26 mouse cellular contexts compared by ENCODE assay signal in the genomic region with DNA sequence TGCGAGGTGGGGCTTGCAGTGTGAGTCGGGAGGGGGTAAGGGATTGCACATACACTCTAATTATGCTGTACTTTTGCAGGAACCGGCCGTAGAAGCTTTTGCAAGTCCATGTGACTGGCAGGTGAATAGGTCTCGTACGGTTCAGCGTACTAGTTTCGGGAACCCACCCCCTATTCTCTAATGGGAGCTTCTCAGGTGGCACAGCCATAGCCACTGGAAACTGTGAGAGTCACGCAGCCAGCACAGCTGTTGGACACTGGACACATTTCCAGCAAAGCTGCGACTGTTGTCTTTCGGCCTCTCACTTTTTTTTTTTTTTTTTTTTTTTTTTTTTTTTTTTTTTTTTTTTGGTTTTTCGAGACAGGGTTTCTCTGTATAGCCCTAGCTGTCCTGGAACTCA. TPM values are rescaled to one million over a fixed set of nuclear protein-coding genes. Genes with fewer than 3 reads are reported as not detected.
DNase-seq lines count a peak whose midpoint lies in the region; ATAC-seq and TF ChIP-seq lines count a peak whose summit lies in the region.
"Had no signal": no experiment of that assay in that cellular context is flagged by ENCODE, and none has a peak within 500 bp of the region (broad histone marks: within the 10 kb centered on the region; RNA-seq: fewer than 3 reads in every experiment).

No protein-coding gene starts in this region.

- no peak for ATAC-seq in neural tube, embryonic 11.5 days (ENCODE audit: insufficient read depth, low FRiP score, low TSS enrichment)
- no peak for ATAC-seq in neural tube, embryonic 15.5 days (ENCODE audit: low FRiP score)
- ATAC-seq: activated CD4-positive, CD25-positive, alpha-beta regulatory T cell, adult 4 months; CD4-positive, CD25-positive, alpha-beta regulatory T cell, adult 4 months; Patski had no signal

- DNase-seq in neural tube, embryonic 11.5 days (ENCODE audit: low spot score), result peak; percentile 9
- peak; percentile 71 for DNase-seq in CH12.LX (ENCODE audit: extremely low read depth)
- no peak for DNase-seq in MEL (ENCODE audit: low read depth, low spot score)
- DNase-seq in thymus, adult 18-20 months, result no peak
- DNase-seq in layer of hippocampus, adult 2 months (ENCODE audit: low spot score in 2 of 2), result no peak
- DNase-seq: adrenal gland, adult 2 months; adrenal gland, adult 8-10 months; adrenal gland, postnatal 10 days; adrenal gland, postnatal 14 days; adrenal gland, postnatal 25 days; adrenal gland, postnatal 36 days; B cell, adult 2 months; cerebellum, adult 11 months; cerebellum, adult 11-12 months; cerebellum, adult 18-20 months; cerebellum, adult 2 months; cerebellum, adult 8-10 months had no signal

- H3K79me2 ChIP-seq in CH12.LX (replicated peaks; ENCODE audit: control insufficient read depth, extremely low read depth, insufficient read depth, poor library complexity, severe bottlenecking) (no peaks in the 10 kb centered on the region), MEL (ENCODE audit: control insufficient read depth, insufficient read depth, low read length, poor library complexity) (peaks cover 2% of the 10 kb centered on the region; the same call in 1 of the 2 replicates)

- H3K4me3 ChIP-seq in neural tube, embryonic 11.5 days (ENCODE audit: low read depth, low read length), result no peak overlapping the region
- no peak overlapping the region for H3K4me3 ChIP-seq in neural tube, embryonic 15.5 days (replicated peaks)
- H3K4me3 ChIP-seq in CH12.LX (replicated peaks in 1 of 3; ENCODE audit: low read depth in 2 of 3, low read length in 2 of 3, poor library complexity in 1 of 3), result no peak overlapping the region
- no peak overlapping the region for H3K4me3 ChIP-seq in MEL (ENCODE audit: control insufficient read depth in 1 of 2, insufficient read depth in 1 of 2, low read depth in 2 of 2, low read length in 2 of 2)
- H3K4me3 ChIP-seq in layer of hippocampus, adult 2 months, result no peak overlapping the region

- no peak for TF ChIP-seq CTCF in CH12.LX (conservative IDR thresholded peaks at IDR 0.05 in 1 of 2, IDR thresholded peaks at IDR 0.05 in 1 of 2; ENCODE audit: low read depth in 2 of 2, low read length in 2 of 2)
- no peak for TF ChIP-seq CTCF in MEL (IDR thresholded peaks at IDR 0.05 in 2 of 3, conservative IDR thresholded peaks at IDR 0.05 in 1 of 3; ENCODE audit: control insufficient read depth in 1 of 3, insufficient read depth in 1 of 3, low read depth in 2 of 3, low read length in 3 of 3, poor library complexity in 1 of 3, severe bottlenecking in 1 of 3)
- TF ChIP-seq CTCF in layer of hippocampus, adult 2 months (conservative IDR thresholded peaks at IDR 0.05), result no peak

- in situ Hi-C loops in CH12.LX (cut with MboI; ENCODE audit: low pct_ligation_motif_present, low pct_unique_long_range_greater_than_20kb, low sequenced_read_pairs), result no loop called here

- TF ChIP-seq RAD21 in CH12.LX (IDR thresholded peaks at IDR 0.05; ENCODE audit: low read depth, low read length), result no peak
- no peak for TF ChIP-seq RAD21 in MEL (IDR thresholded peaks at IDR 0.05; ENCODE audit: low read depth, low read length)

- no peak overlapping the region for H3K9ac ChIP-seq in neural tube, embryonic 11.5 days (ENCODE audit: low read length)
- no peak overlapping the region for H3K9ac ChIP-seq in neural tube, embryonic 15.5 days (replicated peaks)
- H3K9ac ChIP-seq in CH12.LX (ENCODE audit: insufficient read depth, low read depth) (no peak overlapping the region), MEL (ENCODE audit: control insufficient read depth, low read depth, low read length, poor library complexity, severe bottlenecking) (no peak overlapping the region)

- dilution Hi-C loops in CH12.LX (cut with MboI; ENCODE audit: extremely low pct_ligation_motif_present, extremely low pct_unique_long_range_greater_than_20kb, low sequenced_read_pairs), result no loop called here

- TF ChIP-seq EP300 in CH12.LX (IDR thresholded peaks at IDR 0.05; ENCODE audit: low read length) (peak; percentile 62), MEL (IDR thresholded peaks at IDR 0.05; ENCODE audit: low read depth in 1 of 2, low read length in 2 of 2) (no peak)

- TF ChIP-seq POLR2A in CH12.LX (IDR thresholded peaks at IDR 0.05; ENCODE audit: low read depth, low read length), result no peak
- TF ChIP-seq POLR2A in MEL (IDR thresholded peaks at IDR 0.05; ENCODE audit: control insufficient read depth in 1 of 2, insufficient read depth in 1 of 2, low read depth in 1 of 2, low read length in 2 of 2, poor library complexity in 1 of 2), result no peak

- WGBS in neural tube, embryonic 11.5 days, result 91% methylated on average over 11 of the region's 12 CpGs
- 91% methylated on average over 11 of the region's 12 CpGs for WGBS in neural tube, embryonic 15.5 days

- no peaks in the 10 kb centered on the region for H3K36me3 ChIP-seq in neural tube, embryonic 11.5 days (ENCODE audit: control insufficient read depth, insufficient read depth, low read length)
- H3K36me3 ChIP-seq in neural tube, embryonic 15.5 days, result no peaks in the 10 kb centered on the region
- H3K36me3 ChIP-seq in CH12.LX (replicated peaks in 1 of 2; ENCODE audit: control insufficient read depth in 1 of 2, insufficient read depth in 1 of 2, low read length in 1 of 2) (peaks cover 3 to 26% of the 10 kb centered on the region in 2 experiments), MEL (ENCODE audit: control insufficient read depth in 1 of 2, insufficient read depth in 2 of 2, low read length in 2 of 2) (no peaks in the 10 kb centered on the region)

- no peaks in the 10 kb centered on the region for H3K9me3 ChIP-seq in neural tube, embryonic 11.5 days (ENCODE audit: control insufficient read depth, low read length)
- H3K9me3 ChIP-seq in neural tube, embryonic 15.5 days (replicated peaks), result no peaks in the 10 kb centered on the region
- H3K9me3 ChIP-seq in CH12.LX (replicated peaks; ENCODE audit: low read length) (no peaks in the 10 kb centered on the region), MEL (replicated peaks; ENCODE audit: insufficient read depth, low read length) (no peaks in the 10 kb centered on the region)
- H3K9me3 ChIP-seq: G1E had no signal

- H3K4me2 ChIP-seq in neural tube, embryonic 11.5 days (ENCODE audit: low read depth), result no peak overlapping the region
- no peak overlapping the region for H3K4me2 ChIP-seq in neural tube, embryonic 15.5 days
- no peak overlapping the region for H3K4me2 ChIP-seq in CH12.LX (ENCODE audit: insufficient read depth, low read depth, poor library complexity, severe bottlenecking)

- H3K4me1 ChIP-seq in neural tube, embryonic 11.5 days (ENCODE audit: control insufficient read depth, insufficient read depth, low read length), result peaks cover 2% of the 10 kb centered on the region; the same call in 1 of the 2 replicates
- H3K4me1 ChIP-seq in neural tube, embryonic 15.5 days, result peaks cover 8% of the 10 kb centered on the region
- H3K4me1 ChIP-seq in CH12.LX (ENCODE audit: control insufficient read depth in 1 of 2, insufficient read depth in 2 of 2), result peaks cover 7 to 59% of the 10 kb centered on the region in 2 experiments
- H3K4me1 ChIP-seq in MEL (ENCODE audit: control insufficient read depth in 1 of 2, insufficient read depth in 2 of 2, low read length in 2 of 2), result no peaks in the 10 kb centered on the region

- H3K27me3 ChIP-seq in neural tube, embryonic 11.5 days (ENCODE audit: control insufficient read depth, insufficient read depth, low read length), result no peaks in the 10 kb centered on the region
- H3K27me3 ChIP-seq in neural tube, embryonic 15.5 days (replicated peaks), result no peaks in the 10 kb centered on the region
- H3K27me3 ChIP-seq in CH12.LX (replicated peaks) (no peaks in the 10 kb centered on the region), MEL (ENCODE audit: control insufficient read depth in 1 of 2, insufficient read depth in 2 of 2, low read length in 2 of 2) (no peaks in the 10 kb centered on the region)
- H3K27me3 ChIP-seq: Patski had no signal

- H3K27ac ChIP-seq in neural tube, embryonic 11.5 days (ENCODE audit: low read depth, low read length), result no peak overlapping the region
- H3K27ac ChIP-seq in neural tube, embryonic 15.5 days (replicated peaks), result no peak overlapping the region
- H3K27ac ChIP-seq in CH12.LX (ENCODE audit: insufficient read depth, low read depth) (0 out of 2 replicates have a peak overlapping the region, but pooled peaks have one; percentile 10), MEL (ENCODE audit: control insufficient read depth, low read depth, low read length) (no peak overlapping the region)
- no peak overlapping the region for H3K27ac ChIP-seq in layer of hippocampus, adult 2 months

RNA-seq across cellular contexts. Expression of a gene that starts 4.5 kb away (rescaled TPM):
- polyA plus RNA-seq in neural tube, embryonic 11.5 days (2014; fragmentation: Nextera tagmentation; extraction: Ambion mirVana), result 5.4 and 6.6 TPM in 2 replicates
- 6.7 and 9.5 TPM in 2 replicates for polyA plus RNA-seq in neural tube, embryonic 15.5 days (2015; fragmentation: Nextera tagmentation; extraction: Ambion mirVana)
- 19.8 and 25.6 TPM in 2 replicates for total RNA-seq in CH12.LX (2012; rRNA removed)
- total RNA-seq in CH12.LX (2014; rRNA removed), result 13.2 and 16.4 TPM in 2 replicates
- polyA plus RNA-seq in CH12.LX (2012; ENCODE audit: insufficient read length, low read depth), result 23.5 and 25.6 TPM in 2 replicates
- total RNA-seq in MEL (2012; rRNA removed), result 1.7 and 2.1 TPM in 2 replicates
- 1 to 10 TPM in 1 of 2 experiments, not detected in 1; 3.0 TPM for polyA plus RNA-seq in MEL (2012; ENCODE audit: insufficient read depth in 1 of 2, insufficient read length in 2 of 2, low read depth in 1 of 2, low replicate concordance in 2 of 2, missing spikeins in 1 of 2)
- 10 to 100 TPM; 11.8 to 13.9 TPM for total RNA-seq in layer of hippocampus, adult 2 months (2021)

RNA-seq across cellular contexts. Expression of a gene that starts 4.6 kb away (rescaled TPM):
- 55.6 and 59.7 TPM in 2 replicates for polyA plus RNA-seq in neural tube, embryonic 11.5 days (2014; fragmentation: Nextera tagmentation; extraction: Ambion mirVana)
- 103 and 113 TPM in 2 replicates for polyA plus RNA-seq in neural tube, embryonic 15.5 days (2015; fragmentation: Nextera tagmentation; extraction: Ambion mirVana)
- 64.2 and 67.0 TPM in 2 replicates for total RNA-seq in CH12.LX (2012; rRNA removed)
- total RNA-seq in CH12.LX (2014; rRNA removed), result 10.1 and 15.7 TPM in 2 replicates
- polyA plus RNA-seq in CH12.LX (2012; ENCODE audit: insufficient read length, low read depth), result 36.0 and 38.8 TPM in 2 replicates
- total RNA-seq in MEL (2012; rRNA removed), result 21.6 and 21.7 TPM in 2 replicates
- polyA plus RNA-seq in MEL (2012; ENCODE audit: insufficient read depth in 1 of 2, insufficient read length in 2 of 2, low read depth in 1 of 2, low replicate concordance in 2 of 2, missing spikeins in 1 of 2), result 10 to 100 TPM in 1 of 2 experiments, not detected in 1; 15.1 TPM
- 10 to 100 TPM; 77.3 to 88.6 TPM for total RNA-seq in layer of hippocampus, adult 2 months (2021)

RNA-seq across cellular contexts. Expression of a gene that starts 15.7 kb away (rescaled TPM):
- polyA plus RNA-seq in neural tube, embryonic 11.5 days (2014; fragmentation: Nextera tagmentation; extraction: Ambion mirVana), result not detected in 2 replicates
- polyA plus RNA-seq in neural tube, embryonic 15.5 days (2015; fragmentation: Nextera tagmentation; extraction: Ambion mirVana), result 0.14 TPM in 1 of 2 replicates, not detected in the other
- total RNA-seq in CH12.LX (2012; rRNA removed), result not detected in 2 replicates
- not detected in 2 replicates for total RNA-seq in CH12.LX (2014; rRNA removed)
- polyA plus RNA-seq in CH12.LX (2012; ENCODE audit: insufficient read length, low read depth), result not detected in 2 replicates
- total RNA-seq in MEL (2012; rRNA removed), result not detected in 2 replicates
- under 1 TPM in 1 of 2 experiments, not detected in 1; 0.15 TPM for polyA plus RNA-seq in MEL (2012; ENCODE audit: insufficient read depth in 1 of 2, insufficient read length in 2 of 2, low read depth in 1 of 2, low replicate concordance in 2 of 2, missing spikeins in 1 of 2)
- total RNA-seq in layer of hippocampus, adult 2 months (2021), result under 1 TPM in 1 of 2 experiments, not detected in 1; 0.52 TPM
- total RNA-seq: adrenal gland, adult 18-20 months; adrenal gland, adult 2 months; adrenal gland, adult 8-10 months; adrenal gland, postnatal 10 days; adrenal gland, postnatal 14 days; adrenal gland, postnatal 25 days; adrenal gland, postnatal 36 days; adrenal gland, postnatal 4 days; ES-E14 had no signal
- polyA plus RNA-seq: activated CD4-positive, CD25-positive, alpha-beta regulatory T cell, adult 4 months; adrenal gland, adult 2 months; C2C12; CD4-positive, CD25-positive, alpha-beta regulatory T cell, adult 4 months; cerebellum, adult 2 months; G1E had no signal

RNA-seq across cellular contexts. Expression of a gene that starts 30.1 kb away (rescaled TPM):
- polyA plus RNA-seq in neural tube, embryonic 11.5 days (2014; fragmentation: Nextera tagmentation; extraction: Ambion mirVana), result 219 and 243 TPM in 2 replicates
- polyA plus RNA-seq in neural tube, embryonic 15.5 days (2015; fragmentation: Nextera tagmentation; extraction: Ambion mirVana), result 189 and 207 TPM in 2 replicates
- total RNA-seq in CH12.LX (2012; rRNA removed) (524 and 653 TPM in 2 replicates), CH12.LX (2014; rRNA removed) (453 and 516 TPM in 2 replicates), MEL (2012; rRNA removed) (239 and 243 TPM in 2 replicates)
- polyA plus RNA-seq in CH12.LX (2012; ENCODE audit: insufficient read length, low read depth) (543 and 561 TPM in 2 replicates), MEL (2012; ENCODE audit: insufficient read depth in 1 of 2, insufficient read length in 2 of 2, low read depth in 1 of 2, low replicate concordance in 2 of 2, missing spikeins in 1 of 2) (100 to 1,000 TPM in 1 of 2 experiments, not detected in 1; 287 TPM)
- 10 to 100 TPM; 60.7 to 62.3 TPM for total RNA-seq in layer of hippocampus, adult 2 months (2021)

RNA-seq across cellular contexts. Expression of a gene that starts 39.0 kb away (rescaled TPM):
- polyA plus RNA-seq in neural tube, embryonic 11.5 days (2014; fragmentation: Nextera tagmentation; extraction: Ambion mirVana), result 34.3 and 37.1 TPM in 2 replicates
- polyA plus RNA-seq in neural tube, embryonic 15.5 days (2015; fragmentation: Nextera tagmentation; extraction: Ambion mirVana), result 6.8 and 15.4 TPM in 2 replicates
- total RNA-seq in CH12.LX (2012; rRNA removed), result 50.0 and 53.7 TPM in 2 replicates
- 46.0 and 54.2 TPM in 2 replicates for total RNA-seq in CH12.LX (2014; rRNA removed)
- 57.6 and 67.3 TPM in 2 replicates for polyA plus RNA-seq in CH12.LX (2012; ENCODE audit: insufficient read length, low read depth)
- total RNA-seq in MEL (2012; rRNA removed), result 64.3 and 74.6 TPM in 2 replicates
- 10 to 100 TPM in 1 of 2 experiments, not detected in 1; 84.5 TPM for polyA plus RNA-seq in MEL (2012; ENCODE audit: insufficient read depth in 1 of 2, insufficient read length in 2 of 2, low read depth in 1 of 2, low replicate concordance in 2 of 2, missing spikeins in 1 of 2)
- total RNA-seq in layer of hippocampus, adult 2 months (2021), result 1 to 10 TPM; 1.3 to 1.6 TPM

Comparison
In these comparisons a context has a peak if more than half of its experiments do, and no peak if none do; other contexts are left out.
1. DNase-seq: peak in neural tube, embryonic 11.5 days (single experiment) and CH12.LX (single experiment); none in MEL (single experiment), thymus, adult 18-20 months (0 of 2) and layer of hippocampus, adult 2 months (0 of 2).